Mouse (Mus musculus): ENCODE measurements around the gene Sncg. TPM values are rescaled to one million over a fixed set of nuclear protein-coding genes. Genes with fewer than 3 reads are reported as not detected.

Gene Sncg
- total RNA-seq, 4 experiments from 2014 or later, result 19.1 to 206 (median 82.2) TPM

DNA sequence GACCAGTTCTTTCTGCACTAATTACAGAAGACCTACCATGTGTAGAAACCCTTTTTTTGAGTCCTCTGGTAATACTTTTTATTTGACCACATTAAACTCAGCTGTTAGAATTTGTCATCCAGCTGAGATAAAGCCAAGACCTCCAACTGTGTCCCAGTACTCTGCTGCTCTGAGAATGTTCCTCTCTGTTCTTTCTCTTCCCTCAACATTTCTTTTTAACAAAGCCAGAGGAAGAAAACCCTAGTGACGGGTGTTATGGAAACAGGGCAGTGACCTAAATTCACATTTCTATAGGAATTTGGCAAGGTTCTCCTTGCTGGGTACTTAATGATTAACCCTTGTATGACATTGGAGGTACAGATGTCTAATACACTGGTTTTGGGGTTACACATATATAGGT lies 35.1 kb downstream of the Sncg start:
- no peak for DNase-seq

DNA sequence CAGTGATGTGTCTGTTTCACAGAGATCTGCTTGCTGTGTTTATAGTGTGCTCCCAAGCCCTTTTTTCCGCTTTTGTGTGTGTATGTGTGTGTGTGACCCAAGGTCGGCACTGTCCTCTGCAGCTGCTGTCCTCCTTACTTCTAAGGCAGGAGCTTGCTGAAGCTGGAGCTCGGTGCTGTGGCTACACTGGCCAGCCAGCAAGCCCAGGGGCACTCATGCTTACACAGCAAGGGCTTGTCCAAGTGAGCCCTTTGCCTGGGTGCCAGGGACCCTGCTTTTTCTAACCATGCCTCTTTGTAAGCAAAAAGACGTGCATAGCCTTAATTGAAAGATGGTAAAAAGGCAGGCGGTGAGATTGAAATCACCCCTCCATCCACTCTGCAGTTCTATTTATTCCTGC lies 42.1 kb downstream of the Sncg start:
- DNase-seq, result no peak

DNA sequence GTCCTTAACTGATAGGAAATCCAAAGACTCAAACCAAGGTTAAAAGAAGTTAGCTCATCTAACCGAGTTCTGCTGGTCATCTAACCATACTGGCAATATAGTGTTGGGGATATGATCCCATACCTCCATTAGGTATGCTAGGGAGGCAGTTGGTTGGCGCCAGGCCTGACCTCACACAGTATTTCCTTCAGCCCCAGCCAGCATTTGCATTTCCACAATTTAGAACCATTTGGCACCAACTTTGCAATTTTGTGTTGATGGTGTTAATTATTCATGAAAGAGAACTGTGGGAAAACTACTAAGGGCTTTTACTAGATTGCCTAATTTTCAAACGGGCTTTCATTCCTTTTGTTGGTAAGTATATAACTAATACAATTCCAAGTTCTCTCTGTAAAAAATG lies 42.7 kb downstream of the Sncg start:
- DNase-seq, result no peak

DNA sequence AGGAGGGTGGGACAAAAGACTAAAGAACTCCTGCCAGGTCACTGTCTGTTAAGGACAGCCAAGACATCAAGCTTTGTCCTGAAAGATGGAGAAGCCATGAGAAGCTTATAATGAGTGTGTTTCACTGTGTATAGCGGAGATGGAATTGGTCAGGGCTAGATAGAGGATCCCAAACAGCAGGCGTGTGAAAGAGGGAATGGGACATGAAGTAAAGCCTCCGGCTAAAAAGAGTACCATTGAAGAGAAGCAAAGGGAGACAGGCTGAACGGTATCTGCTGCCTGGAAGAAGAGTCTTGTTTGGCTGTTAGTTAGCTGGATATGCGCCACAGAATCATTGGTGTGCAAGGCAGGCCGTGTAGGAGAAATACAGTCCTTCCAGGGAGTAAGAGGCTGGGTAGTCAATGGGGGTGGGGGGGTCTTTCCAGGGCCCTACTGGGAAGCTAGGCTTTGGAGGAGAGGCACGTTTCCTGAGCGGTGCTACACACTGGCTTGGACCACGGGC lies 43.9 kb downstream of the Sncg start:
- DNase-seq, result no peak

DNA sequence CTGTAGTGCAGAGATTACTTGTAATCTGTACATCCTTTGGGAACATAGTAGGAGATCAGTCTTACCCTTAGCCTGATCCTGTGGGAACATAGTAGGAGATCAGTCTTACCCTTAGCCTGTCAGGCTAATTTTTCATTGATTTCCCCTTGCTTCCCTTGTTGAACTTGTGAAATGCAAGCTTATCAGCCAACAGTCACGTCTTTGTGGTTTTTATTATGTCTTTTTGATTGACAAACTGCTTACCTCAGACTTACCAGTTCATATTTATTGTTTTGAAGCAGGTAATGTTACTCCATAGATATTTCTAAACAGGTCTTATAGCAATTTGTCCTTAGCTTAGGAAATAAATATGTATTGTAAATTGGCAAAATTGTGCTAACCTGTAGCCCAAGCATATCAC lies 47.0 kb downstream of the Sncg start:
- no peak for DNase-seq

DNA sequence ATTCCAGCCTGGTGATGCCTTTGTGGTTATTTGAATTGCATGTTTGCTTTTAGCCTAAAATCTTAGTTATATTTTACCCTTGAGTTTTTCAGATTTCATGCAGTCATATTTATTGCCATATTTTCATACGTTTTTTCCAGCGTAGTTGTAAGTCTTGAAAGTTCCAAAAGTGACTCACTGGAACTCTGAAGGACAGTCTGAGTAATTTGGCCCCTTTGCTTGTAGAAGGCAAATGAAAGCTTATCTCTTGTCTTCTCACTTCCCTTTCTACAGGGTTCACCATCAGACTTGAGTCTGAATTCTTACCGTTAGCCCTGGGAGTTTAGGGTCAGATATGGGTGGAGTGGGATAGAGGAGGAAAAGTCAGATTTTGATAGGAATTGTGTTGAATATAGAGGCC lies 48.0 kb downstream of the Sncg start:
- DNase-seq, result no peak

DNA sequence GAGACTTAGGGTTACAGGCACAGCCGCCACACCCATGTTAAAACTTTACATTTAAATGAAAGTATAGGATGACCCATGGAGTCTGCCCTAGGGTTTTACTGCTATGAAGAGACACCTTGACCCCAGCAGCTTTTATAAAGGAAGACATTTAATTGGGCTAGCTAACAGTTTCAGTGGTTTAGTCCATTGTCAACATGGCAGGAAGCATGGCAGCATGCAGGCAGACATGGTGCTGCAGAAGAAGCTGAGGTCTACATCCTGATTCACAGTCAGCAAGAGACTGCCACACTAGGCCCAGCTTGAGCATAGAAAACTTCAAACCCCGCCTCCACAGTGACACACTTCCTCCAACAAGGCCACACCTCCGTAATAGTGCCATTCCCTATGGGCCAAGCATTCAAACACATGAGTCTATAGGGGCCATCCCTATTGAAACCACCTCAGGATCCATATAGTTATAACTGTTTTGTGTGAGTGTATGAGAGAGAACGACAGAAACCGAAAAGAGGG lies 51.0 kb downstream of the Sncg start:
- no peak for DNase-seq

Other genes with a start within 250 kb of the Sncg start
- under 1 TPM in 1 of 4 experiments, not detected in 3; 0.07 TPM for gene Npy4r, start 222.3 kb downstream of the Sncg start, total RNA-seq (2022)
- gene Gprin2, start 173.1 kb downstream of the Sncg start, total RNA-seq (2022), result 1 to 10 TPM; 3.6 to 7.1 (median 4.7) TPM
- under 1 TPM; 0.15 to 0.38 (median 0.30) TPM for gene Syt15, start 155.2 kb downstream of the Sncg start, total RNA-seq (2022)
- 10 to 100 TPM; 11.3 to 13.5 (median 12.6) TPM for gene Shld2, start 64.3 kb downstream of the Sncg start, total RNA-seq (2022)
- gene Glud1, start 64.1 kb downstream of the Sncg start, total RNA-seq (2022), result 100 to 1,000 TPM; 213 to 238 (median 225) TPM
- gene Fam25c, start 19.4 kb downstream of the Sncg start, total RNA-seq (2022), result not detected
- gene Mmrn2, start 676 bp upstream of the Sncg start, total RNA-seq (2022), result 10 to 100 TPM; 27.7 to 45.8 (median 39.9) TPM
- gene Bmpr1a, start 128.6 kb upstream of the Sncg start, total RNA-seq (2022), result 10 to 100 TPM; 60.5 to 74.7 (median 67.1) TPM
- gene 9230112D13Rik, start 148.0 kb upstream of the Sncg start, total RNA-seq (2022), result not detected
- under 1 TPM; 0.35 to 0.98 (median 0.69) TPM for gene Ldb3, start 213.9 kb upstream of the Sncg start, total RNA-seq (2022)
- gene Opn4, start 225.4 kb upstream of the Sncg start, total RNA-seq (2022), result under 1 TPM in 2 of 4 experiments, not detected in 2; 0.14 to 0.23 TPM